Mouse (Mus musculus) urinary bladder, postnatal 14 days (tissue): ENCODE data around the gene Mturn.

Experiments used
- DNase-seq: peaks from one replicate; pipeline ENCODE4 v3.0.0; 2021; ENCODE audit warnings: low spot score

The Mturn gene

DNA sequence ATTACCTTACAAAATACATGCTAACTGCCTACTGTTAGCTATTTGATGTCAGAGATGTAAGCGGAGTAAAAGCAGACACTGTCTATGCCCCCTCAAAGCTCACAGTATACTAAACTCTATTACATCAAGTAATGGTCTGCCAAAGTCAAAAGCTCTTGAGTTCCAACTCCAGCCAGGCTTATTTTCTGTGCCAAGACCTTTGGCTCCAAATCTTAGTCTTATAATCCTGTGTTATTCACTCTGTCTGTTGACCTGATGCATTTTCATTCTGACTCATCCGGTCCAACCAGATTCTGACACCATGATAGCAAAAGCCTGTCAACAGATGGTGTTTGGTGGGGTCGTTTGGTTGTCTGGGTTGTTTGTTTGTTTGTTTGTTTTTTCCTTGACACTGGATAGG, 50.3 kb downstream of the Mturn start:
- no peak for DNase-seq

- DNase-seq: no peak
These were observed 51.3 kb downstream of the Mturn start for GRCm38 (mm10) chr6:54732721-54733120.

GRCm38 (mm10) chr6:54736126-54736525, 54.7 kb downstream of the Mturn start:
- no peak for DNase-seq

- no peak for DNase-seq
These were observed 55.8 kb downstream of the Mturn start for GRCm38 (mm10) chr6:54737255-54737654.

DNA sequence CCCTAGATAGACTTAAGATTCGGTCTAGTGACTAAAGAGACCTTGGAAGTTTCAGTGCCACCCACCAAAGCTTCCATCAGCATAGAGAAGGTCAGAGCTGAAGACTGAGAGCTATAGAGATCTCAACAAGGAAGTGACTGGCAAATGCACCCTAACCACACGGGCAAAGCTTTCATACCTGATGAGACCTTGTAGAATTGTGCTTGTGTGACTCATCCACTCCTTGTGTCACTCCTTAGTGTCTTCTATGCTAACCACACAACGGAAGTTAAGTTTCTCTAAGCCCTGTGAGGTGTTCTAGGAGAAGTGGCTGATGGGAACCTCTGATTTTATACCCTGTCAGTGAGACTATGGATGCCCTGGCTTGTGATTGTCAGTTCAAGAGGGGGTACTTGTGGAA, 56.3 kb downstream of the Mturn start:
- no peak for DNase-seq

GRCm38 (mm10) chr6:54749056-54749455, 67.6 kb downstream of the Mturn start:
- no peak for DNase-seq

DNA sequence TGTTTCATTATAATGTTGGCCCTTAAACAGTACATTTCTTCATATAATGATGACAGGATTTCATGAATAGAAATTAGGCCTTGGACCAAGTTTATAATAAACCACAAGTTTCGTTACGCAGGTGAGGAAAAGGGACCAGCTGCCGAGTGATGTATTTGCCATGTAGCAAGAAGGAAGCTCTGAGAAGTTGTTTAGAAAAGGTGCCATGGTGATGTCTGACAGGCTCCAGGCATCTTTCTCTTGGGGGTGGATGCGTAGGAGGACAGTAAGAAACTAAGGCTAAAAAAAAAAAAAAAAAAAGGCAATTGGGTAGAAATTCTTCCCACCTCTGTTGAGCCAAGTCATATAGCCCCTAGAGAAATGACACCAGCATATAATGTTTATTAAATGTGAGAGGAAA, 70.2 kb downstream of the Mturn start:
- DNase-seq: no peak

DNA sequence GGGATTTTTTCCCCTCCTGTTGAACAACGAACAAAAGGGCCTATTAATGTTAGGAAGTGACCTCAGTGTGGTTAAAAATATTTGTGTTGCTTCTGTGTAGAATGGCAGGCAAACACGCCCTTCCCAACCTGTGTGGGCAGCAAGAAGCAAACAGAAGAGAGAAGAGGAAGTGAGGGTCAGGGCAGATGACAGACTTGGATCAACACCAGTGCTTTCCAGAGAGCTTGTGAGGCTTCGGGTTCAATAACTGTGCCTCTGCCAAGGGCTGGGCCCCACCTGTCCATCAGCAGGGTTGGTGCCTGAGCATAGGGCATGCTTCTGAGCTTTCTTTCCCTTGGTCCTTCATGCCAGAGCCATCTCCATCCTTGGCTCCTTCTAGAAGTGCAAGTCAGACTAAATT, 70.7 kb downstream of the Mturn start:
- DNase-seq: peak; percentile 21
